Mouse (Mus musculus) midbrain, embryonic 12.5 days (tissue): ENCODE measurements at regions not wholly inside any gene's neighbourhood (a gene's known extent, or its start where the extent isn't known, plus 50 kb on each side); places are given as distances from the start of the nearest gene placed in this dataset.

Source experiments
- ATAC-seq: fragments of 200-750 bp; cut with Nextera tagmentation; 2 replicates; pipeline ENCODE4 v1.8.0; 2017; ENCODE audit warnings: low read depth, moderate TSS enrichment, moderate library complexity; ENCODE audit not compliant: low FRiP score
- H3K27ac ChIP-seq: fragments of 300-500 bp; sonication (generic); replicated peaks from 2 replicates; pipeline ENCODE4 v1.5.1; 2016; ENCODE audit warnings: mild to moderate bottlenecking
- H3K27me3 ChIP-seq: fragments of 300-500 bp; sonication (generic); 2 replicates; pipeline ENCODE4 v1.6.1; 2016; ENCODE audit warnings: mild to moderate bottlenecking
- H3K36me3 ChIP-seq: fragments of 300-500 bp; sonication (generic); 2 replicates; pipeline ENCODE4 v1.6.1; 2016
- H3K4me1 ChIP-seq: fragments of 300-500 bp; sonication (generic); 2 replicates; pipeline ENCODE4 v1.6.1; 2016
- H3K4me2 ChIP-seq: fragments of 300-500 bp; sonication (generic); replicated peaks from 2 replicates; pipeline ENCODE4 v1.6.1; 2016; ENCODE audit warnings: mild to moderate bottlenecking, moderate library complexity
- H3K4me3 ChIP-seq: fragments of 300-500 bp; sonication (generic); 2 replicates; pipeline ENCODE4 v1.5.1; 2016; ENCODE audit warnings: mild to moderate bottlenecking
- H3K9ac ChIP-seq: fragments of 300-500 bp; sonication (generic); replicated peaks from 2 replicates; pipeline ENCODE4 v1.6.1; 2016; ENCODE audit warnings: mild to moderate bottlenecking, moderate library complexity
- H3K9me3 ChIP-seq: fragments of 300-500 bp; sonication (generic); 2 replicates; pipeline ENCODE4 v1.6.1; 2016; ENCODE audit warnings: mild to moderate bottlenecking
- WGBS: fragments of 180-500 bp; shearing (Covaris S2); methylation state at CpG from one replicate; pipeline ENCODE4 v1.1.7; 2016; 5-methylcytosine and 5-hydroxymethylcytosine counted together

GRCm38 (mm10) chr1:128798721-128799120, 206.6 kb upstream of the Cxcr4 start:
- 68% methylated on average over 4 of the region's 4 CpGs for WGBS
- Histone ChIP-seq H3K9ac (no peak overlapping the region), H3K4me1 (peaks cover 9% of the 10 kb centered on the region)

GRCm38 (mm10) chr1:128795654-128796053, 203.6 kb upstream of the Cxcr4 start:
- Histone ChIP-seq H3K4me2 (no peak overlapping the region), H3K27ac (no peak overlapping the region), H3K4me3 (no peak overlapping the region), H3K36me3 (no peaks in the 10 kb centered on the region), H3K27me3 (no peaks in the 10 kb centered on the region), H3K9me3 (no peaks in the 10 kb centered on the region; the same call in 1 of the 2 replicates), H3K4me1 (no peaks in the 10 kb centered on the region), H3K9ac (no peak overlapping the region)
- no peak for ATAC-seq
- 89% methylated on average over 6 of the region's 6 CpGs for WGBS

More at GRCm38 (mm10) chr1:128798721-128799120, 206.6 kb upstream of the Cxcr4 start:
- Histone ChIP-seq H3K4me2 (no peak overlapping the region), H3K27me3 (no peaks in the 10 kb centered on the region), H3K36me3 (no peaks in the 10 kb centered on the region), H3K27ac (no peak overlapping the region), H3K9me3 (no peaks in the 10 kb centered on the region; the same call in 1 of the 2 replicates), H3K4me3 (no peak overlapping the region)
- no peak for ATAC-seq

- Histone ChIP-seq H3K4me1 (peaks cover 6% of the 10 kb centered on the region; the same call in 1 of the 2 replicates), H3K4me3 (no peak overlapping the region), H3K4me2 (no peak overlapping the region), H3K27ac (no peak overlapping the region), H3K36me3 (no peaks in the 10 kb centered on the region), H3K9me3 (no peaks in the 10 kb centered on the region), H3K27me3 (no peaks in the 10 kb centered on the region), H3K9ac (no peak overlapping the region)
- 91% methylated on average over 6 of the region's 6 CpGs for WGBS
- ATAC-seq = no peak
Observed at GRCm38 (mm10) chr1:128790881-128791280, 198.8 kb upstream of the Cxcr4 start.

- no peaks in the 10 kb centered on the region for H3K27me3 ChIP-seq
- H3K4me2 ChIP-seq = no peak overlapping the region
- no peak overlapping the region for H3K9ac ChIP-seq
- H3K4me3 ChIP-seq = no peak overlapping the region
- H3K4me1 ChIP-seq = peaks cover 6% of the 10 kb centered on the region; the same call in 1 of the 2 replicates
- no peaks in the 10 kb centered on the region for H3K36me3 ChIP-seq
- ATAC-seq = no peak
- WGBS = 61% methylated on average over 3 of the region's 3 CpGs
- H3K9me3 ChIP-seq = no peaks in the 10 kb centered on the region
- no peak overlapping the region for H3K27ac ChIP-seq
Observed at GRCm38 (mm10) chr1:128789567-128790335, 197.7 kb upstream of the Cxcr4 start.

- Histone ChIP-seq H3K9ac (no peak overlapping the region), H3K4me2 (no peak overlapping the region), H3K4me1 (peaks cover 6% of the 10 kb centered on the region; the same call in 1 of the 2 replicates), H3K9me3 (no peaks in the 10 kb centered on the region), H3K36me3 (no peaks in the 10 kb centered on the region), H3K27me3 (no peaks in the 10 kb centered on the region), H3K4me3 (no peak overlapping the region), H3K27ac (no peak overlapping the region)
- WGBS = 60% methylated on average over 6 of the region's 6 CpGs
- ATAC-seq = no peak
Observed at GRCm38 (mm10) chr1:128788227-128788626, 196.1 kb upstream of the Cxcr4 start.

GRCm38 (mm10) chr1:128786941-128787569, 195.0 kb upstream of the Cxcr4 start:
- Histone ChIP-seq H3K4me1 (peaks cover 6% of the 10 kb centered on the region; the same call in 1 of the 2 replicates), H3K27ac (no peak overlapping the region), H3K27me3 (no peaks in the 10 kb centered on the region), H3K9me3 (no peaks in the 10 kb centered on the region), H3K9ac (no peak overlapping the region), H3K4me3 (no peak overlapping the region), H3K4me2 (no peak overlapping the region), H3K36me3 (no peaks in the 10 kb centered on the region)
- 92% methylated on average over 14 of the region's 14 CpGs for WGBS
- no peak for ATAC-seq

- no peak overlapping the region for H3K4me2 ChIP-seq
- 89% methylated on average over 2 of the region's 2 CpGs for WGBS
Observed at GRCm38 (mm10) chr1:128782286-128782685, 190.2 kb upstream of the Cxcr4 start.

GRCm38 (mm10) chr1:128781871-128782270, 189.8 kb upstream of the Cxcr4 start:
- Histone ChIP-seq H3K9ac (no peak overlapping the region), H3K27ac (no peak overlapping the region), H3K4me3 (no peak overlapping the region), H3K27me3 (no peaks in the 10 kb centered on the region), H3K4me1 (no peaks in the 10 kb centered on the region), H3K9me3 (no peaks in the 10 kb centered on the region), H3K36me3 (no peaks in the 10 kb centered on the region), H3K4me2 (no peak overlapping the region)
- WGBS = 83% methylated on average over 7 of the region's 7 CpGs
- no peak for ATAC-seq

More at GRCm38 (mm10) chr1:128782286-128782685, 190.2 kb upstream of the Cxcr4 start:
- Histone ChIP-seq H3K4me1 (no peaks in the 10 kb centered on the region), H3K9me3 (no peaks in the 10 kb centered on the region), H3K9ac (no peak overlapping the region), H3K27me3 (no peaks in the 10 kb centered on the region), H3K27ac (no peak overlapping the region), H3K4me3 (no peak overlapping the region), H3K36me3 (no peaks in the 10 kb centered on the region)
- ATAC-seq = no peak

- H3K4me1 ChIP-seq = no peaks in the 10 kb centered on the region
- no peaks in the 10 kb centered on the region for H3K9me3 ChIP-seq
- H3K9ac ChIP-seq = no peak overlapping the region
- WGBS = 83% methylated on average over 4 of the region's 4 CpGs
- H3K4me3 ChIP-seq = no peak overlapping the region
- H3K36me3 ChIP-seq = no peaks in the 10 kb centered on the region
- no peaks in the 10 kb centered on the region for H3K27me3 ChIP-seq
- ATAC-seq = no peak
- H3K4me2 ChIP-seq = no peak overlapping the region
- H3K27ac ChIP-seq = no peak overlapping the region
Observed at GRCm38 (mm10) chr1:128781311-128781710, 189.2 kb upstream of the Cxcr4 start.

- no peak overlapping the region for H3K9ac ChIP-seq
- no peaks in the 10 kb centered on the region for H3K36me3 ChIP-seq
- no peak overlapping the region for H3K4me2 ChIP-seq
- H3K27ac ChIP-seq = no peak overlapping the region
- no peak overlapping the region for H3K4me3 ChIP-seq
- no peak for ATAC-seq
- no peaks in the 10 kb centered on the region for H3K9me3 ChIP-seq
- H3K27me3 ChIP-seq = no peaks in the 10 kb centered on the region
- no peaks in the 10 kb centered on the region for H3K4me1 ChIP-seq
- 90% methylated on average over 4 of the region's 5 CpGs for WGBS
Observed at GRCm38 (mm10) chr1:128779586-128780158, 187.6 kb upstream of the Cxcr4 start.

- Histone ChIP-seq H3K9me3 (no peaks in the 10 kb centered on the region), H3K4me2 (no peak overlapping the region), H3K4me1 (no peaks in the 10 kb centered on the region), H3K27me3 (no peaks in the 10 kb centered on the region; the same call in 1 of the 2 replicates), H3K4me3 (no peak overlapping the region), H3K36me3 (no peaks in the 10 kb centered on the region), H3K27ac (no peak overlapping the region), H3K9ac (no peak overlapping the region)
- no peak for ATAC-seq
- 85% methylated on average over 3 of the region's 3 CpGs for WGBS
Observed at GRCm38 (mm10) chr1:128772440-128772839, 180.3 kb upstream of the Cxcr4 start.

- H3K27ac ChIP-seq = no peak overlapping the region
- no peak overlapping the region for H3K4me2 ChIP-seq
- no peaks in the 10 kb centered on the region for H3K36me3 ChIP-seq
- H3K27me3 ChIP-seq = no peaks in the 10 kb centered on the region; the same call in 1 of the 2 replicates
- H3K4me3 ChIP-seq = no peak overlapping the region
- no peaks in the 10 kb centered on the region for H3K9me3 ChIP-seq
- no peaks in the 10 kb centered on the region for H3K4me1 ChIP-seq
- H3K9ac ChIP-seq = no peak overlapping the region
- ATAC-seq = no peak
- 88% methylated on average over 5 of the region's 5 CpGs for WGBS
Observed at GRCm38 (mm10) chr1:128770786-128771185, 178.7 kb upstream of the Cxcr4 start.
